Mouse (Mus musculus) forebrain, embryonic 16.5 days (tissue): ENCODE measurements around the gene Tmem87a. TPM values are rescaled to one million over a fixed set of nuclear protein-coding genes. Genes with fewer than 3 reads are reported as not detected.

Experiments used
- ATAC-seq: fragments of 200-750 bp; cut with Nextera tagmentation; 2 replicates; pipeline ENCODE4 v1.8.0; 2017; ENCODE audit warnings: mild to moderate bottlenecking, moderate library complexity
- H3K27ac ChIP-seq: fragments of 300-500 bp; sonication (generic); 2 replicates; pipeline ENCODE4 v1.5.1; 2014; ENCODE audit warnings: low read length, control low read depth
- H3K27me3 ChIP-seq: fragments of 300-500 bp; sonication (generic); replicated peaks from 2 replicates; pipeline ENCODE4 v1.6.1; 2014; ENCODE audit warnings: low read length; ENCODE audit not compliant: control insufficient read depth, insufficient read depth
- H3K36me3 ChIP-seq: fragments of 300-500 bp; sonication (generic); 2 replicates; pipeline ENCODE4 v1.6.1; 2014; ENCODE audit not compliant: control insufficient read depth, insufficient read depth
- H3K4me1 ChIP-seq: fragments of 300-500 bp; sonication (generic); replicated peaks from 2 replicates; pipeline ENCODE4 v1.6.1; 2014; ENCODE audit warnings: low read length; ENCODE audit not compliant: control insufficient read depth, insufficient read depth
- H3K4me2 ChIP-seq: fragments of 300-500 bp; sonication (generic); 2 replicates; pipeline ENCODE4 v1.6.1; 2014; ENCODE audit warnings: mild to moderate bottlenecking, low read length, control low read depth
- H3K4me3 ChIP-seq: fragments of 300-500 bp; sonication (generic); replicated peaks from 2 replicates; pipeline ENCODE4 v1.5.1; 2014; ENCODE audit warnings: mild to moderate bottlenecking, low read length, control low read depth
- H3K9ac ChIP-seq: fragments of 300-500 bp; sonication (generic); replicated peaks from 2 replicates; pipeline ENCODE4 v1.6.1; 2014; ENCODE audit warnings: low read depth, low read length, control low read depth
- H3K9me3 ChIP-seq: fragments of 300-500 bp; sonication (generic); 2 replicates; pipeline ENCODE4 v1.6.1; 2016; ENCODE audit warnings: low read length; ENCODE audit not compliant: control insufficient read depth
- WGBS: fragments of 180-500 bp; shearing (Covaris S2); extraction: QIAGEN DNeasy Blood & Tissue Kit; methylation state at CpG from one replicate; pipeline ENCODE4 v1.1.7; 2014; 5-methylcytosine and 5-hydroxymethylcytosine counted together
- polyA plus RNA-seq: library from polyadenylated mRNA; unstranded; fragments of >200 nt; fragmentation: Nextera tagmentation; extraction: Ambion mirVana; gene quantifications from 2 replicates; pipeline ENCODE4 v1.2.1, GENCODE M21; 2015

The Tmem87a gene
- polyA plus RNA-seq, 1 experiment from 2014 or later: 6.0 TPM

GRCm38 (mm10) chr2:120386264-120386663 is 17.6 kb downstream of the Tmem87a start:
- Histone ChIP-seq H3K4me1 (no peaks in the 10 kb centered on the region), H3K27me3 (no peaks in the 10 kb centered on the region), H3K4me2 (no peak overlapping the region), H3K27ac (no peak overlapping the region), H3K9me3 (no peaks in the 10 kb centered on the region), H3K36me3 (peaks cover 15% of the 10 kb centered on the region), H3K9ac (no peak overlapping the region), H3K4me3 (no peak overlapping the region)
- WGBS: 96% methylated on average over 1 of the region's 1 CpGs
- ATAC-seq: no peak

GRCm38 (mm10) chr2:120373858-120374257 is 30.1 kb downstream of the Tmem87a start:
- Histone ChIP-seq H3K4me1 (no peaks in the 10 kb centered on the region), H3K27me3 (no peaks in the 10 kb centered on the region), H3K4me2 (no peak overlapping the region), H3K9me3 (no peaks in the 10 kb centered on the region), H3K27ac (no peak overlapping the region), H3K4me3 (no peak overlapping the region), H3K9ac (no peak overlapping the region), H3K36me3 (peaks cover 31% of the 10 kb centered on the region)
- 80% methylated on average over 4 of the region's 4 CpGs for WGBS
- ATAC-seq: no peak

- no peak overlapping the region for H3K27ac ChIP-seq
- no peak overlapping the region for H3K4me3 ChIP-seq
- no peak overlapping the region for H3K9ac ChIP-seq
- 91% methylated on average over 4 of the region's 4 CpGs for WGBS
- peaks cover 29% of the 10 kb centered on the region for H3K36me3 ChIP-seq
- ATAC-seq: no peak
- no peaks in the 10 kb centered on the region for H3K27me3 ChIP-seq
- H3K9me3 ChIP-seq: no peaks in the 10 kb centered on the region
- H3K4me2 ChIP-seq: no peak overlapping the region
- no peaks in the 10 kb centered on the region for H3K4me1 ChIP-seq
Measured at GRCm38 (mm10) chr2:120367416-120368207, 36.3 kb downstream of the Tmem87a start.

- Histone ChIP-seq H3K9me3 (no peaks in the 10 kb centered on the region), H3K9ac (no peak overlapping the region), H3K27ac (no peak overlapping the region), H3K4me2 (no peak overlapping the region), H3K4me1 (no peaks in the 10 kb centered on the region), H3K4me3 (no peak overlapping the region), H3K36me3 (peaks cover 27% of the 10 kb centered on the region), H3K27me3 (no peaks in the 10 kb centered on the region)
- 95% methylated on average over 3 of the region's 3 CpGs for WGBS
- ATAC-seq: no peak
Measured at GRCm38 (mm10) chr2:120366501-120366900, 37.4 kb downstream of the Tmem87a start.

GRCm38 (mm10) chr2:120360425-120360824 is 43.5 kb downstream of the Tmem87a start:
- no peak overlapping the region for H3K4me2 ChIP-seq
- no peaks in the 10 kb centered on the region for H3K9me3 ChIP-seq
- H3K4me1 ChIP-seq: no peaks in the 10 kb centered on the region
- no peak overlapping the region for H3K4me3 ChIP-seq
- H3K27ac ChIP-seq: no peak overlapping the region
- peaks cover 31% of the 10 kb centered on the region for H3K36me3 ChIP-seq
- 76% methylated on average over 1 of the region's 1 CpGs for WGBS
- ATAC-seq: no peak
- no peaks in the 10 kb centered on the region for H3K27me3 ChIP-seq
- no peak overlapping the region for H3K9ac ChIP-seq

- whole genome bisulfite sequencing: 12% methylated on average over 44 of the region's 44 CpGs
- Histone ChIP-seq H3K9ac (peak within 1 kb of the TSS; percentile 93), H3K9me3 (no peaks in the 10 kb centered on the region), H3K4me3 (peak within 1 kb of the TSS; percentile 99), H3K27ac (peak within 1 kb of the TSS; percentile 67), H3K27me3 (no peaks in the 10 kb centered on the region), H3K36me3 (peaks cover 7% of the 10 kb centered on the region), H3K4me1 (peaks cover 13% of the 10 kb centered on the region), H3K4me2 (peak within 1 kb of the TSS; percentile 54)
- peak; percentile 99 for ATAC-seq
Measured at GRCm38 (mm10) chr2:120352682-120353646, 50.9 kb downstream of the Tmem87a start, which contains the start of gene Vps39. Gene Vps39 (minus strand): TSS chr2:120353137.

- no peak overlapping the region for H3K4me3 ChIP-seq
- no peaks in the 10 kb centered on the region for H3K27me3 ChIP-seq
- no peak for ATAC-seq
- no peaks in the 10 kb centered on the region for H3K9me3 ChIP-seq
- H3K27ac ChIP-seq: no peak overlapping the region
- peaks cover 10% of the 10 kb centered on the region for H3K36me3 ChIP-seq
- no peak overlapping the region for H3K4me2 ChIP-seq
- H3K9ac ChIP-seq: no peak overlapping the region
- WGBS: 77% methylated on average over 5 of the region's 5 CpGs
- H3K4me1 ChIP-seq: peaks cover 13% of the 10 kb centered on the region
Measured at GRCm38 (mm10) chr2:120351321-120351720, 52.6 kb downstream of the Tmem87a start.

- H3K27ac ChIP-seq: no peak overlapping the region
- no peak overlapping the region for H3K4me3 ChIP-seq
- H3K27me3 ChIP-seq: no peaks in the 10 kb centered on the region
- peaks cover 13% of the 10 kb centered on the region for H3K4me1 ChIP-seq
- H3K36me3 ChIP-seq: peaks cover 8% of the 10 kb centered on the region
- 85% methylated on average over 9 of the region's 9 CpGs for WGBS
- ATAC-seq: no peak
- H3K9me3 ChIP-seq: no peaks in the 10 kb centered on the region
- no peak overlapping the region for H3K4me2 ChIP-seq
- H3K9ac ChIP-seq: no peak overlapping the region
Measured at GRCm38 (mm10) chr2:120348120-120348519, 55.8 kb downstream of the Tmem87a start.

- WGBS: 90% methylated on average over 1 of the region's 1 CpGs
- ATAC-seq: no peak
- Histone ChIP-seq H3K4me3 (no peak overlapping the region), H3K9me3 (no peaks in the 10 kb centered on the region), H3K36me3 (peaks cover 23% of the 10 kb centered on the region), H3K4me2 (no peak overlapping the region), H3K9ac (no peak overlapping the region), H3K4me1 (no peaks in the 10 kb centered on the region), H3K27ac (no peak overlapping the region), H3K27me3 (no peaks in the 10 kb centered on the region)
Measured at GRCm38 (mm10) chr2:120341741-120342140, 62.2 kb downstream of the Tmem87a start.
